Mouse (Mus musculus) midbrain, embryonic 11.5 days (tissue): ENCODE measurements around the gene Prrg2. TPM values are rescaled to one million over a fixed set of nuclear protein-coding genes. Genes with fewer than 3 reads are reported as not detected.

Source experiments
- ATAC-seq: fragments of 200-750 bp; cut with Nextera tagmentation; 2 replicates; pipeline ENCODE4 v1.8.0; 2017; ENCODE audit warnings: moderate TSS enrichment, moderate library complexity; ENCODE audit not compliant: low FRiP score
- DNase-seq: peaks from one replicate; pipeline ENCODE4 v3.0.0; 2015; ENCODE audit warnings: low spot score; ENCODE audit errors: missing footprints
- H3K27ac ChIP-seq: fragments of 300-500 bp; sonication (generic); 2 replicates; pipeline ENCODE4 v1.5.1; 2014; ENCODE audit warnings: low read depth, low read length
- H3K27me3 ChIP-seq: fragments of 300-500 bp; sonication (generic); 2 replicates; pipeline ENCODE4 v1.6.1; 2014; ENCODE audit warnings: mild to moderate bottlenecking, low read length, moderate library complexity, mixed read lengths; ENCODE audit not compliant: control insufficient read depth, insufficient read depth
- H3K36me3 ChIP-seq: fragments of 300-500 bp; sonication (generic); 2 replicates; pipeline ENCODE4 v1.6.1; 2014; ENCODE audit warnings: mild to moderate bottlenecking, low read length, moderate library complexity, mixed read lengths; ENCODE audit not compliant: control insufficient read depth, insufficient read depth
- H3K4me1 ChIP-seq: fragments of 300-500 bp; sonication (generic); 2 replicates; pipeline ENCODE4 v1.6.1; 2014; ENCODE audit warnings: low read length; ENCODE audit not compliant: control insufficient read depth, insufficient read depth
- H3K4me2 ChIP-seq: fragments of 300-500 bp; sonication (generic); 2 replicates; pipeline ENCODE4 v1.6.1; 2014; ENCODE audit warnings: mild to moderate bottlenecking, moderate library complexity
- H3K4me3 ChIP-seq: fragments of 300-500 bp; sonication (generic); 2 replicates; pipeline ENCODE4 v1.5.1; 2014; ENCODE audit warnings: low read depth, low read length
- H3K9ac ChIP-seq: fragments of 300-500 bp; sonication (generic); 2 replicates; pipeline ENCODE4 v1.6.1; 2014; ENCODE audit warnings: low read length
- H3K9me3 ChIP-seq: fragments of 300-500 bp; sonication (generic); 2 replicates; pipeline ENCODE4 v1.6.1; 2016; ENCODE audit warnings: low read length; ENCODE audit not compliant: control insufficient read depth
- WGBS: fragments of 180-500 bp; shearing (Covaris S2); extraction: QIAGEN DNeasy Blood & Tissue Kit; methylation state at CpG from one replicate; pipeline ENCODE4 v1.1.7; 2014; 5-methylcytosine and 5-hydroxymethylcytosine counted together
- polyA plus RNA-seq: library from polyadenylated mRNA; unstranded; fragments of >200 nt; fragmentation: Nextera tagmentation; extraction: Ambion mirVana; gene quantifications from 2 replicates; pipeline ENCODE4 v1.2.1, GENCODE M21; 2014

The Prrg2 gene
- polyA plus RNA-seq, 1 experiment from 2014 or later = 13.5 TPM

DNA sequence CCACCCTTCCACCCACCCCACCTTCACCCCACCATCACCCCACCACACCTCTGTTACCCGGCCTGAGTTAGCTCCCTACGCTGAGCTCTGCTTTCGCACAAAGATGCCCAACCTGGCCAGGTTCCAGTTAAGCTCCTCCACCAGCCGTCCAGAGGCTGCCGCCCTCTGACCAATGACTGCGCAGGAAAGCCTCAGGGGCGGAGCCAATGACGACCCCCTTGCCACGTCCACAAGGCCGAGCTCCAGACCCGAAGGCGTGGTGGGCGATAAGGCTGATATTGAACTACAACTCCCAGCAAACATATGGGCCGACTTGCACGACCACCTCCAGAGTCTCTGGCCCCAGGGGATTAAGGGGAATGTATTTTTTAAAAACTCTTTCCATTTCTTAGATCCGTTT is 29.6 kb upstream of the Prrg2 start, which contains the start of gene Rcn3:
TSS of gene Rcn3 (minus strand) at position 174 of the 400 bp plus-strand sequence.
- Histone ChIP-seq H3K4me2 (peak within 1 kb of the TSS; percentile 64), H3K27ac (no peak within 1 kb of the TSS), H3K27me3 (no peaks in the 10 kb centered on the region; the same call in 1 of the 2 replicates), H3K9me3 (no peaks in the 10 kb centered on the region), H3K4me3 (peak within 1 kb of the TSS; percentile 44), H3K4me1 (peaks cover 9% of the 10 kb centered on the region), H3K9ac (peak within 1 kb of the TSS; percentile 56), H3K36me3 (no peaks in the 10 kb centered on the region)
- WGBS = under 1% methylated on average over 16 of the region's 16 CpGs
- DNase-seq = peak; percentile 98
- peak; percentile 95 for ATAC-seq

DNA sequence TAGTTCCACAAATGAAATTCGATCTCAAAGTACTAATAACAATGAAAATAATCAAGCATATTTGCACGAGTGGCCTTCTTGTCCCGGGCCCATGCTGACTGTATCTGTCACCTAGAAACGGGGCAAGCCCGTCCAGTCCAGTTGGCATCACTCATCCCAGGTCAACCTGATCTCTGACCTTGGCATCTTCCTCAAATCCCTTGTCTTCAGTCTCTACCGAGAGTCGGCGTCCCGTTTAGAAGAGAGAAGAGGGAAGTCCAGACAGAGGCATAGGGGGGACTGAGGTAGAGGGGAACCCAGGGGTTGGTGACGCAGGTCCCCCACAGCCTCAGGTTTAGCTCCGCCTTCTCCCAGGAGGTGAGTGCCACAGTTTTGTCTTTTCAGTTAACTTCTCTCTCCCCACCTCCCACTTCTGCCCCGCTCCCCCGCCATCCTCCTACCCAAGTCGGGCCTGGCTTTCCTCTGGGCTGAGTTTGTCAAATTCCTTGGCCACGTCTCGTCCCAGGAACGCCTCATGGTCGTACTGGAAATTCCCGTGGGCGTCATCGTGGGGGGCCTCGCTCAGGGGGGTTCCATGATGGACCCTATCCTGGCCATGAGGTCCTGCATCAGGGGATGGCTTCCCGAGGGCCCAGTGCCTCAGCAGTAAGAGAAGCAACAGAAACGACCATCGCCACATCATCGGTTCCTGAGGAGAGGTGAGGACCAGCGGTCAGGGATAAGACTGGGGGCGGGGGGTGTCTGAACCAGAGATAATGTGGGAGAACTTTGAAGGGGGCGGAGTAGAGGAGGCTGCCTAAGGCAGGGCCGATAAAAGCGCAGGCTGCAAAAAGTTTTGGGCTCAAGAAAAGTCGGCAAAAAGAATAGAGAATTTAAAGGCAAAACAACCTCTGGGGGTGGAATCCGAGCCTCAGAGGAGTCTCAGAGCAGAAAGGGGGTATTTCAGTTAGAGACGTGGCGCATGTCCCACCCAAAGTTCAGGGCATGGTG is 28.8 kb upstream of the Prrg2 start:
- Histone ChIP-seq H3K27me3 (no peaks in the 10 kb centered on the region; the same call in 1 of the 2 replicates), H3K4me2 (peak overlapping the region; percentile 64), H3K4me1 (peaks cover 9% of the 10 kb centered on the region), H3K36me3 (no peaks in the 10 kb centered on the region; the same call in 1 of the 2 replicates), H3K9ac (peak overlapping the region; percentile 56), H3K4me3 (peak overlapping the region; percentile 44), H3K27ac (no peak overlapping the region), H3K9me3 (no peaks in the 10 kb centered on the region)
- WGBS = 15% methylated on average over 35 of the region's 35 CpGs
- DNase-seq (peak; percentile 88), ATAC-seq (peak; percentile 36)

DNA sequence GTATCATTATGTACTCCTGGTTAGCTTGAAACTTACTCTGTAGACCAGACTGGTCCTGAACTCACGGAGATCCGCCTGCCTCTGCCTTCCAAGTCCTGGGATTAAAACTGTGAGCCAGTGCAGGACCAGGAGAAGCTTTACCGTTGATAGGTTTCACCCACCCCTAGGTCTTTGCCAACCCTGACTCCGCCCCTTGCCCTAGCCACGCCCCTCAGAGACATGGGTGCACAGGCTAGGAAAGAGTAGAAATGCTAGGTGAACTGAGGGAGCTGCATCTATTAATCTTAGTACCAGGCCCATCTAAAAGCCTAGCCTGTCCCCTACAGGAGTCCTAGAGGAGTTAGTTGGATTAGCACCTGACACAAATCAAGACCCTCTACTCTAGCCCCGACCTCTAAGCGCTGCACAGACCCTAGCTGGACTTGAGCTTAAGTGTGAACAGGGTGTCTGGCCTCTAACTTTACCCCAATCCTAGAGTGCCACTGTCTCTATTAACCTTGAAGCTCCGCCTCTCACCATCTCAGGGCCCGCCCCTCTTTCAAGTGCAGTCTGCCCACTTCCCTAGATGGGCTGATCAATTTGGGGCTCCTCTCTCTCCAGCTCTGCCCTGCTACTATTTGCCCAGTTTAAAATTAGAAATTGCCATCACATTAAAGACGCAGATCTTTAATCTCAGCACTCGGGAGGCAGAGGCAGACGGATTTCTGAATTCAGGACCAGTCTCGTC is 27.9 kb upstream of the Prrg2 start:
- 81% methylated on average over 13 of the region's 13 CpGs for WGBS
- H3K4me2 ChIP-seq = no peak overlapping the region
- no peak overlapping the region for H3K27ac ChIP-seq
- peaks cover 9% of the 10 kb centered on the region for H3K4me1 ChIP-seq
- DNase-seq (no peak), ATAC-seq (no peak)
- peaks cover 3% of the 10 kb centered on the region; the same call in 1 of the 2 replicates for H3K36me3 ChIP-seq
- no peaks in the 10 kb centered on the region for H3K9me3 ChIP-seq
- H3K4me3 ChIP-seq = no peak overlapping the region
- no peaks in the 10 kb centered on the region; the same call in 1 of the 2 replicates for H3K27me3 ChIP-seq
- no peak overlapping the region for H3K9ac ChIP-seq

DNA sequence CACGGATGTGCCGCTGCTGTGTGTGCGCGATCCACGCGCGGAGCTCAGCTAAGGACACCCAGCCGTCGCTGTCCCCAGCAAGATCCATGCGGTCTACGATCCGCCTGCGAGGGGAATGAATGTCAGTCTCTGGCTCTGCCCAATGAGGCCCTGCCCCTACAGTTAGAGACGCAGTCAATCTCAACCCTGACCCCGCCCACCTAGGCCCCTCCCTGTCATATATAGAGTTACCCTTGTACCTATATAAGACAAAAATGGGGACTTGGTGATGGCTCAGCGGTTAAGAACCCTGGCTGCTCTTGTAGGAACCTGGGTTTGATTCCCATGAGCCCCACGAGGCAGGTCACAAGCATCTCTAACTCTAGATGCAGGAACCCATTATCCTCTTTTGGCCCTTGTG is 26.1 kb upstream of the Prrg2 start:
- WGBS = 95% methylated on average over 17 of the region's 17 CpGs
- no peak overlapping the region for H3K4me2 ChIP-seq
- DNase-seq (no peak), ATAC-seq (no peak)
- H3K9ac ChIP-seq = no peak overlapping the region
- no peaks in the 10 kb centered on the region for H3K9me3 ChIP-seq
- no peak overlapping the region for H3K27ac ChIP-seq
- no peaks in the 10 kb centered on the region; the same call in 1 of the 2 replicates for H3K27me3 ChIP-seq
- peaks cover 5% of the 10 kb centered on the region; the same call in 1 of the 2 replicates for H3K36me3 ChIP-seq
- no peak overlapping the region for H3K4me3 ChIP-seq
- H3K4me1 ChIP-seq = peaks cover 9% of the 10 kb centered on the region

DNA sequence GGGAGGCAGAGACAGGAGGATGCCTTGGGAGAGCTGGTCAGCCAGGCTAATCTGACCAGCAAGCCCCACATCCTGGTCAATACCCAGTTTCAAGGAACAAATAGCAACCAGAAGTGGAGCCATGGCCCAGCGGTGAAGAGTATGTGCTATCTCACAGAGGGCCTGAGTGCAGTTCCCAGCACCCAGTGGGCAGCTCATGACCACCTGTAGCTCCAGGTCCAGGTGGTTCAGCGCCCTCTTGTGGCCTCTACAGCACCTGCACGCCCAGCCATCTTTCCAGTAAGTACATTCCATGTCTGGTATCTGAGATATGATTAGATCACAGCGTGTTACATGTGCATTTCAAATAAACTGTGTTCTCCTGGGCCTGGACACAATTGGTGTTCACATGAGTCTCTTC is 23.6 kb upstream of the Prrg2 start:
- Histone ChIP-seq H3K9ac (no peak overlapping the region), H3K27ac (no peak overlapping the region), H3K4me1 (peaks cover 2% of the 10 kb centered on the region), H3K4me3 (no peak overlapping the region), H3K9me3 (no peaks in the 10 kb centered on the region), H3K27me3 (no peaks in the 10 kb centered on the region; the same call in 1 of the 2 replicates), H3K4me2 (no peak overlapping the region), H3K36me3 (peaks cover 5% of the 10 kb centered on the region; the same call in 1 of the 2 replicates)
- DNase-seq (no peak), ATAC-seq (no peak)
- 75% methylated on average over 4 of the region's 4 CpGs for WGBS

DNA sequence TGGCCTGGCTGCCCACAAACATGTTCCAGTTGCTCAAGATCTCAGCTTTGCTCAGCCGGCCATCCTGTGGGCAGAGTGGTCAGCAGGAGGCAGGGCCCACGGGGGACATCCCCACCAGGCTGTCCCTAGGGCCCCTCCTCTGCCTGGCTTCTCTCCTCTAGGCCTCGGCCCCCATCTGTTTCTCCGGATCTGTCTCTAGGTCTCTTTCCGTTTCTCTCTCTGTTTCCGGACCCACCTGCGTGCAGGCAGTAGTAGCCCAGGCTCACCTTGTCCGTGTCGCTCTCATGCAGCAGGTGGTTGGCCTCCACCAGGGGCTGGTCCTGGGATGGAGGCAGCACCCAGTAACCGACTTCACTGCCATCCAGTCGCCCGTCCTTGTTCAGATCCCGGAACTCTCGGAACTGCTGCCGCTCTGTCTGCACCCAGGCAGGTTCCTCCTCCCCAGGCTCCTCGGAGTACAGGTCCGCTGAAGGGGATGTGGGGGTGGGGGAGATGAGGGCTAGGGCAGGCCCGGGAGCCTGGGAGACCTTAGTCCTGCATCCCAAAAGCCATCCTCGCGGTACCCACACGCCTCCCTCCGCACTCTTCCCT is 20.9 kb upstream of the Prrg2 start:
- no peaks in the 10 kb centered on the region for H3K27me3 ChIP-seq
- H3K4me1 ChIP-seq = no peaks in the 10 kb centered on the region
- no peak overlapping the region for H3K4me3 ChIP-seq
- no peak overlapping the region for H3K4me2 ChIP-seq
- H3K27ac ChIP-seq = no peak overlapping the region
- H3K9ac ChIP-seq = no peak overlapping the region
- no peak for ATAC-seq
- peaks cover 5% of the 10 kb centered on the region; the same call in 1 of the 2 replicates for H3K36me3 ChIP-seq
- H3K9me3 ChIP-seq = no peaks in the 10 kb centered on the region
- 87% methylated on average over 21 of the region's 22 CpGs for WGBS
- no peak for DNase-seq

DNA sequence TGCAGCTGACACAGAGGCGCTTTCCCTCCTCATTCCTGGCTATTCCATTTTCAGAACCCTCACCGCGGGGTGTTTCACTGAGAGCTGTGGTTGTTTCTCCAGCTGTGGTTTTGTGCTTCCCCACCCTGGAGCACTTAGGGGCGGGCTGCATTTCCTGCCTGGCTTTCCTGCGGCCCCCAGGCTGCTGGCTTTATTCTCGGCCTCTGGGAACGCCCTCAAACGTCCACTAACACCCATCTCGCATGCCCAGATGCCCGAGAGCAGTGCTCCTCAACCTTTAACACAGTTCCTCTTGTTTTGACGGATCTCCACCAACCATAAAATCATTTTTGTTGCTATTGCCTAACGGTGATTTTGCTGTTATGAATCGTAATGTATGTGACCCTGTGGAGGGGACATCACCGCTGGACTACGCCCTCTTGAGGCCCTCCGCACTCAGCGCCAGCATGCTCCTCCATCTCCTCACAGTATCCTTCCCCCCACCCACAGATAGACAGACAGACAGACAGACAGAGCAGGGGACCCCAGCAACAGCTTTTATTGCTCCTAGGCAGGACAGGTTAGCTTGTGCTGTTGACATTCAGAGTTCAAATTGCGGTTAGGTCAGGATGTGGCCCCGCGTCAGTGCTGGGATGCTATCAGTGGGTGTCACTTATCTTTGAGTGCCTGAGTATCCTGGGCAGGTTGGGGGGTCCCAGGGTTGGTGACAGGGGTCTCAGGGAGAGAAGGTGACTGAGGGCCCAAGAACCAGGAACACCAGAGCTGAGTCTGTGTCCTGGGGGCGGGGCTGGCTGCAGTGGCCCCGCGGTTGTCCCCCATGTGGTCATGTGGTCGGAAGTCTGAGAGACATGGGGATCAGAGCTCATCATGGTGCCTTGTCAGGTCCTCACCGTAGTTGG is 20.2 kb upstream of the Prrg2 start:
- Histone ChIP-seq H3K27me3 (no peaks in the 10 kb centered on the region), H3K9ac (no peak overlapping the region), H3K9me3 (no peaks in the 10 kb centered on the region), H3K36me3 (peaks cover 5% of the 10 kb centered on the region; the same call in 1 of the 2 replicates), H3K4me2 (no peak overlapping the region), H3K4me1 (no peaks in the 10 kb centered on the region), H3K4me3 (no peak overlapping the region), H3K27ac (no peak overlapping the region)
- no peak for ATAC-seq
- DNase-seq = peak; percentile 77
- WGBS = 79% methylated on average over 25 of the region's 25 CpGs

DNA sequence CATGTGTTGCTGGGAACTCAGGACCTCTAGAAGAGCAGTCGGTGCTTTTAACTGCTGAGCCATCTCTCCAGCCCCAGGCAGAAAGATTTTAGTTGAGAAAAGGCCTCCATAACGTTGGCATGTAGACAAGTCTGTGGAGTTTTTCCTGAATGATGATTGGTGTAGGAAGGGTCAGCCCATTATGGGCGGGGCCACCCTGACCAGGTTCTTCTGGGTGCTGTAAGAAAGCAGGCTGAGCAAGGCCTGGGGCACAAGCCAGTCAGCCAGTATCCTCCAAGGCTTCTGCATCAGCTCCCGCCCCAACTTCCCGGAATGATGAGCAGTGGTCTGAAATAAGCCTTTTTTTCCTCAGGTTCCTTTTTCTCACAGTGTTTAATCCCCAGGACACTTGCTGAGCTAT is 18.5 kb upstream of the Prrg2 start:
- WGBS = 47% methylated on average over 5 of the region's 5 CpGs
- Histone ChIP-seq H3K4me1 (no peaks in the 10 kb centered on the region), H3K27ac (no peak overlapping the region), H3K4me3 (no peak overlapping the region), H3K36me3 (peaks cover 6% of the 10 kb centered on the region), H3K9me3 (no peaks in the 10 kb centered on the region), H3K9ac (no peak overlapping the region), H3K4me2 (no peak overlapping the region), H3K27me3 (no peaks in the 10 kb centered on the region)
- ATAC-seq (no peak), DNase-seq (no peak)
